Comparison of ENCODE assay signal across 20 mouse cellular contexts in the genomic region with DNA sequence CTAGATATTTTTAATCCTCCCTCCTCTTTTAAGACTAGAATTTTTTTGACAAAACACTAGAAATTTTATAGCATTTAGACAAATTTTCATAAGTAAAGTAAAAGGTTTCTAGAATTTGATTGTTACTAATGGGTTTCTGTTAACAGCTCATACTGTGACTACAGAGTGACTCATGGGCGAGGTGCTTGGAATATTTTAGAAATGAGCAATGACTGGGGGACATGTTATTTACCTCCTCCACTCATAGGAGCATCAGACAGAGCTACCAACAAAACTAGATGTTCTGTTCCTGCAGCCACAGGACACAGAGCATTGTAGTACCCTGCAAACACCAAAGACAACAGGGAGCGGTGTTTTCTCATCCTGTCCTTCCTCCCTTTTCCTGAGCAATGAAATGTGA.
"Had no signal": no experiment of that assay in that cellular context is flagged by ENCODE, and none has a peak within 500 bp of the region (broad histone marks: within the 10 kb centered on the region; RNA-seq: fewer than 3 reads in every experiment).

No protein-coding gene starts in this region.

- H3K27ac ChIP-seq: kidney, postnatal 0 days; limb, embryonic 10.5 days; limb, embryonic 13.5 days; liver, embryonic 12.5 days; liver, embryonic 15.5 days; lung, embryonic 15.5 days; midbrain, embryonic 10.5 days; midbrain, embryonic 13.5 days had no signal

- H3K9me3 ChIP-seq: limb, embryonic 10.5 days; limb, embryonic 13.5 days; liver, embryonic 12.5 days; liver, embryonic 15.5 days; lung, embryonic 15.5 days; midbrain, embryonic 10.5 days had no signal

- H3K27me3 ChIP-seq: limb, embryonic 13.5 days; liver, embryonic 12.5 days; liver, embryonic 15.5 days; lung, embryonic 15.5 days; midbrain, embryonic 13.5 days had no signal

- H3K4me1 ChIP-seq: limb, embryonic 13.5 days; liver, embryonic 12.5 days; liver, embryonic 15.5 days had no signal

- ATAC-seq: liver, embryonic 12.5 days; midbrain, embryonic 13.5 days; midbrain, embryonic 16.5 days had no signal

- H3K9ac ChIP-seq: limb, embryonic 13.5 days; liver, embryonic 12.5 days; liver, embryonic 15.5 days; lung, embryonic 15.5 days; midbrain, embryonic 13.5 days had no signal

- H3K36me3 ChIP-seq: limb, embryonic 10.5 days; limb, embryonic 13.5 days; liver, embryonic 12.5 days; liver, embryonic 15.5 days; lung, embryonic 15.5 days; midbrain, embryonic 10.5 days; midbrain, embryonic 13.5 days had no signal

- H3K4me3 ChIP-seq: limb, embryonic 10.5 days; limb, embryonic 13.5 days; liver, embryonic 12.5 days; liver, embryonic 15.5 days; lung, embryonic 15.5 days; megakaryocyte, embryonic 14.5 days; midbrain, embryonic 10.5 days; midbrain, embryonic 13.5 days had no signal

- H3K4me2 ChIP-seq: limb, embryonic 13.5 days; liver, embryonic 12.5 days; liver, embryonic 15.5 days; lung, embryonic 15.5 days; midbrain, embryonic 13.5 days had no signal

- DNase-seq: kidney, adult 2 months; kidney, postnatal 25 days; liver; lung, adult 18-20 months; lung, postnatal 10 days; lung, postnatal 36 days; right cerebral cortex, postnatal 25 days; spleen, adult 18-20 months; thymus, adult 18-20 months; thymus, postnatal 36 days had no signal
